Mouse (Mus musculus) inflammation-experienced regulatory T-cells, adult 6 months (primary cell): ENCODE data around the gene Zfp668. TPM values are rescaled to one million over a fixed set of nuclear protein-coding genes. Genes with fewer than 3 reads are reported as not detected.
"Not testable (repeated sequence)": the region's sequence is repeated elsewhere in the genome, so short reads cannot be mapped to it uniquely, and the experiment has no call there.

Experiments
- ATAC-seq: one replicate; pipeline ENCODE4 v1.8.0; 2017
- polyA plus RNA-seq, 3 experiments: library from polyadenylated mRNA; unstranded; fragments of 100-300 nt; shearing (Covaris generic); gene quantifications; one replicate each; pipeline ENCODE4 v1.2.1; 2017

Gene Zfp668
- polyA plus RNA-seq, result 10 to 100 TPM in 2 of 3 experiments, 1 to 10 TPM in 1; 8.6 to 11.1 (median 10.7) TPM

DNA sequence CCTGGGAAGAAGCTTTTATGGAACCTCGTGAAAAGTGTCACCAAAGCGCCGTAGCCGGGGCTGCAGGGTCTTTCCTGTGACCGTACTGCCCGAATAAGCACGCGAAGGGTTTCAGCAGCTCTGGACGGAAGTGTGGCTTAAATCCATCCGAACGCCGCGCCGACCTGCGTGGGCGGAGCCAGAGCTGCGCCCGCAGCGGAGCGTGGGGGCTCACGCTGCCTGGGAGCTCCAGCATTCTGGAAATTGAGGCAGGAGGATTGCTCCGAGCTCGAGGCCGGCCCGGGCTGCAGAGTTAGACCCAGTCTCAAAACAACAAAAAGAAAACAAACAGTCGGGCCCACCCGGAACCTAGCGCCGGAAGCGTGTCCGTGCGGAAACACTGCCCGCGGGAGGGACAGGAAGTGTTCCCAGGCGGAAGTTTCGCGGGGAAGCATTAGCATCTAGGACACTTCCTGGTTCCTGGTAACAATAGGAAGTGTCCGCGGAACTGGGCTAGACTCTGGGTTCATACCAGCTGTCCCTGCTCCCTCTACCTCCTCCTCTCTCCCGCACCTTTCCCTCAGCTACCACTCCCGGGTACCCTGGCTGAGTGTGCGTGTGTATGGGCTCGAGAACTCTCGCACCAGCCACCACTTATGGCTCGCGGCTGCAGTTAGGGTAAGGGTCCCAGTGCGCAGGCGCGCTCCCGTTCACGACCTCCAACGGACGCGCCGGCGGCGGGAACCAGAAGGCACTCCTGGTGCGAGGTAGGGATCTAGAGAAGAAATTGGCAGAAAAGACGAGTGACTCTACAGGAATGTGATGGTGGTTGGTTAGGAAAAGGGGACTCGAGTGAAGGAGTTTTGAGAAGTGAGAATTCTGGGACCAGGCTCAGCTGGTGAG, at the start of gene Zfp668:
Gene Zfp668, minus strand, starts transcription at position 362 of the 882 bp plus-strand sequence.
- ATAC-seq, result peak; percentile 36

DNA sequence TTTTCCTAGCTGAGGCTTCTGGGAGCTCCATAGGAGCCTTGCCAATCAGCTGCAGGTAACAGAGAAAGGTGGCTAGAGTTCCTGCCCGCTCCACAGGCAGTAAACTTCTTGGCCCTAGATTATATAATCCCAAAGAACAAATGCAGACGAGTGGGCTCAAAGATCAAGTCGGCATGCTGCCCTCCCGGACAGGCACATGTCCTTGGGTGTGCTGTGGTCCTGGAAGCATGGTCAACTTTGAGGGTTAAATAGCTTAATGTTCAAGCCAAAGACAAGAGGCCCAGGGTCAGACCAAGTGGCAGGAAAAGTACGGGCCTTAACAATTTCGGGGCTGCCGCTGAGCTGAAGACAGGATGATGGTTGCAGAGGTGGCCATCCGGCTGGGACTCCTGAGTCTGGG, 49.4 kb upstream of the Zfp668 start:
- ATAC-seq, result no peak

GRCm38 (mm10) chr7:127925252-127925651, 48.6 kb upstream of the Zfp668 start:
- no peak for ATAC-seq

DNA sequence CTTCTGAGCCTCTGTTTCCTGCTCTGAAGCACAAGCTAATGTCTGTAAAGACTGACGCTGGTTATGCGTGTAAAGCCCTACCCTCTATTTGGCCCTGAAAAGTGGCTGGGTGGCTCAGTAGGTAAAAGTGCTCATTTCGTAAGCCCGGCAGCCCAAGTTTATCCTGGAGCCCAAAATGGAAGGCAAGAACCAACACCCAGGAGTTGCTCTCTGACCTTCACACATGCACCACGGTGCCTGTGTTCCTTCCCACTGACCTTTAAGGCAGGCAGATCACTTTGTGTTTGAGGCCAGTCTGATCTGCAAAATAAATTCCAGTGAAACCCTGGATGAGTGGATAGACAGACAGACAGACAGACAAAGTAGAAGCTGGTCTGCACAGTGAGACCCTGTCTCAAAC, 47.1 kb upstream of the Zfp668 start:
- no peak for ATAC-seq

GRCm38 (mm10) chr7:127922451-127923275, 46.0 kb upstream of the Zfp668 start:
- ATAC-seq, result peak; percentile 84

- ATAC-seq, result no peak
Measured at GRCm38 (mm10) chr7:127921516-127921915, 44.9 kb upstream of the Zfp668 start.

GRCm38 (mm10) chr7:127919290-127919689, 42.7 kb upstream of the Zfp668 start:
- ATAC-seq, result no peak

DNA sequence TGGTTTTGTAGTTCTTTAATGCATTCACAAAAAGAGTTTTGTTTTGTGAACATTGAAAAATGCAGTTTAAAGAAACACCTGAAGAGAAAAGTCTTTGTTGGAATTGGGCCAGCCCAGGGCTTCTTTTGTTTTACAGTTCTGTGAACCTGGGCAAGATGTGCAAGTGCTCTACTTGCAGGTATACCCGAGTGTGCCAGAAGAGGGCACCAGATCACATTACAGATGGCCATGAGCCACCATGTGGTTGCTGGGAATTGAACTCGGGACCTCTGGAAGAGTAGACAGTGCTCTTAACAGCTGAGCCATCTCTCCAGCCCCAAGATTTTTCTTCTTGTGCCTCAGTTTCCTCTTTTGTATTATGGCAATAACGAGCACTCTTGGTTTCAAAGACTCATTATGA, 41.6 kb upstream of the Zfp668 start:
- no peak for ATAC-seq

DNA sequence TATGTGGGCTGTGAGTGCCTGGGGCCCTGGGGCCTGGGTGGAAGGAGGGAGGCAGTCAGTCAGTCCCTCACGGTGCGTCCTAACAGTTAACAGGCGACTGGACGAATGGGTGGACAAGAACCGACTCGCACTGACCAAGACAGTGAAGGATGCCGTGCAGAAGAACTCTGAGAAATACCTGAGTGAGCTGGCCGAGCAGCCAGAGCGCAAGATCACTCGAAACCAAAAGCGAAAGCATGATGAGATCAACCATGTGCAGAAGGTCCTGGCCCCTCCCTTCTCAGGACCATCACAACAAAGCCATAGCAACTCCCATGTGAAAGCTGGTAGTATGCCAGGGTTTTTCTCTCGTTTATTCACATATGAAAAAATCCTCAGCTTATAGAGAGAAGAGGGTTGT, 38.7 kb upstream of the Zfp668 start:
- ATAC-seq, result no peak

DNA sequence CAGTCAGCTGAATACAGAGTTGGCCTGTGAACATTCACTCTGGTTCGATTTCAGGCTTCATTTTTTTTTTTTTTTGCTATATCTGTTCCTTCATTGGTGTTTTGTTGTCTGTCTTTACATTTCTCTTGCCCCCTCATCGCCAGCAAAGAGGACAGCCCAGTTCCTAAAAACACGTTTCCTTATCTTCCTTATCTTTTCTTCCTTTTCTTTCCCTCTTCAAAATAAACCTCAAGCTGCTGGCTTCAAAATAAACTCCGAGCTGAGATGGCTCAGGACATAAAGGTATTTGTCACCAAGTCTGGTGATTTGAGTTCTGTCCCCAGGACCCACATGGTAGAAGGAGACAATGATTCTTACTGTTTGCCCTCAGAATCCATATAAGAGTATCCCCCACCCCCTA, 36.3 kb upstream of the Zfp668 start:
- no peak for ATAC-seq

GRCm38 (mm10) chr7:127912190-127912871, 35.7 kb upstream of the Zfp668 start, which contains the start of gene Kat8:
Kat8 (plus strand) TSS chr7:127912516.
- ATAC-seq, result peak; percentile 100

- no peak for ATAC-seq
Measured at GRCm38 (mm10) chr7:127908656-127909055, 32.0 kb upstream of the Zfp668 start.

- ATAC-seq, result no peak
Measured at GRCm38 (mm10) chr7:127907939-127908338, 31.3 kb upstream of the Zfp668 start.

DNA sequence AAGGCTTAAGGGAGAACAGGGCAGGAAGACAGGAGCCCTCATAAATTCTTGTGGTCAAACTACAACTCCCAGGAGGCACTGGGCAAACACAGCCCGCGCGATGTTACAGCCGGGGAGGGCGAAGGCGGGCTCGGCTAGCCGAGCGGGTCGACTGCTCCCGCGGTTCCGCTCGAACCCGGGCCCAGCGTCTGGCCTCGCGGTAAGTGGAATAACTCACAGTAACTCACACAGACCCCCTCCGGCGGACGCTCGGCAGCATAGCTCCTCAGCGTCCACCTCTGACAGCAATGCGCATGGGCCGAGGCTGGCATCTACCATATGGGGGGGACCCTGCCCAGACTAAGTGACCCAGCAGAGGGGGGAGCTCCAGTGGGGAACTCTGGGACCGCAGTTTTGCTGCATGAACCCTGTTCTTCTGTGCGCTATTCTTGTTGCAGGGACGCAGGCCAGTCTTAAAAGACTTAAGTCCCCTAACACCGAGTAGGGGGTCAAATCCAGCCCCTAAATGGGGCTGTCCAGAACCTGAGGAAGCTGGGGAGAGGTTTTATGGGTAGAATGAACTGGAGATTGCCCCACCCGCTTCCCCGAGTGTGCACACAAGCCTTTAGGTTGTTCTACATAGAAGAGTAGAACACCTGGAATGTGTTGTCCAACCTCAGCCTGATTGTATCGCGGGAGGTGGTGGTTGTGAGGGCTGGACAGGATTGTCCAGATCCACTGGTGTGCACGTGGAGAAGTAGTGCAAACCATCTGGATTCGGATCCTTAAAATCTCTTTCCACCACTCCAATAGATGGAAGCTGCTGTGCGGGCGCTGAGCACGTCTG, 27.6 kb upstream of the Zfp668 start, which contains the start of gene Bckdk:
Gene Bckdk, plus strand, starts transcription at position 112 of the 826 bp plus-strand sequence.
- ATAC-seq, result peak; percentile 97

GRCm38 (mm10) chr7:127901772-127902171, 25.1 kb upstream of the Zfp668 start:
- ATAC-seq, result no peak

- no peak for ATAC-seq
Measured at GRCm38 (mm10) chr7:127899997-127900396, 23.4 kb upstream of the Zfp668 start.

GRCm38 (mm10) chr7:127898179-127898956, 21.7 kb upstream of the Zfp668 start:
- no peak for ATAC-seq

- ATAC-seq, result no peak
Measured at GRCm38 (mm10) chr7:127897542-127897941, 20.9 kb upstream of the Zfp668 start.

- ATAC-seq, result peak; percentile 35
Measured at GRCm38 (mm10) chr7:127896384-127896783, 19.8 kb upstream of the Zfp668 start.

- not testable (repeated sequence) for ATAC-seq
Measured at GRCm38 (mm10) chr7:127895891-127896290, 19.3 kb upstream of the Zfp668 start.

GRCm38 (mm10) chr7:127895442-127895841, 18.8 kb upstream of the Zfp668 start, which contains the start of the genes Gm21974 and Vkorc1:
Gm21974 (minus strand) TSS chr7:127895454.
Vkorc1 (minus strand) TSS chr7:127895617.
- peak; percentile 88 for ATAC-seq
